Mouse (Mus musculus) monocyte, adult 5-6 weeks (primary cell): ENCODE measurements around the gene Adrm1. TPM values are rescaled to one million over a fixed set of nuclear protein-coding genes. Genes with fewer than 3 reads are reported as not detected.
"Not testable (repeated sequence)": the region's sequence is repeated elsewhere in the genome, so short reads cannot be mapped to it uniquely, and the experiment has no call there.

Experiments used
- ATAC-seq: fragments of 153-309, 156-312 bp; replicated peaks from 2 replicates; pipeline ENCODE4 v1.8.0; 2017; ENCODE audit warnings: mild to moderate bottlenecking; ENCODE audit not compliant: low TSS enrichment, insufficient number of reproducible peaks, severe bottlenecking, poor library complexity, low FRiP score
- total RNA-seq: library from RNA; stranded (forward); fragments of 200-1000, 200-491, 200-594 nt; gene quantifications from 3 replicates; pipeline ENCODE4 v1.2.3, GENCODE M21; 2017

Gene Adrm1
- 50.1 to 102 TPM (median 65.6 TPM) in 3 replicates for total RNA-seq

- ATAC-seq, result peak; percentile 70
These were observed at the start of gene Adrm1 for GRCm38 (mm10) chr2:180170806-180171521. Gene Adrm1, plus strand, starts transcription at chr2:180171485.

- ATAC-seq, result no peak
These were observed 47.1 kb upstream of the Adrm1 start for GRCm38 (mm10) chr2:180124192-180124591.

- ATAC-seq, result no peak
These were observed 45.1 kb upstream of the Adrm1 start for GRCm38 (mm10) chr2:180126195-180126594.

- ATAC-seq, result 0 out of 2 replicates have a peak, but pooled peaks have one; percentile 27
These were observed 43.6 kb upstream of the Adrm1 start for GRCm38 (mm10) chr2:180127675-180128074.

GRCm38 (mm10) chr2:180133231-180133630 lies 38.1 kb upstream of the Adrm1 start:
- no peak for ATAC-seq

- ATAC-seq, result no peak
These were observed 37.4 kb upstream of the Adrm1 start for GRCm38 (mm10) chr2:180133911-180134310.

- no peak for ATAC-seq
These were observed 35.9 kb upstream of the Adrm1 start for GRCm38 (mm10) chr2:180135414-180135813.

GRCm38 (mm10) chr2:180146091-180146490 lies 25.2 kb upstream of the Adrm1 start:
- ATAC-seq, result no peak

GRCm38 (mm10) chr2:180147379-180147778 lies 23.9 kb upstream of the Adrm1 start:
- ATAC-seq, result no peak

GRCm38 (mm10) chr2:180148551-180148950 lies 22.7 kb upstream of the Adrm1 start:
- no peak for ATAC-seq

GRCm38 (mm10) chr2:180154796-180155195 lies 16.5 kb upstream of the Adrm1 start:
- no peak for ATAC-seq

- no peak for ATAC-seq
These were observed 12.7 kb upstream of the Adrm1 start for GRCm38 (mm10) chr2:180158627-180159026.

GRCm38 (mm10) chr2:180165855-180166254 lies 5.4 kb upstream of the Adrm1 start:
- ATAC-seq, result no peak

GRCm38 (mm10) chr2:180166869-180167268 lies 4.4 kb upstream of the Adrm1 start:
- ATAC-seq, result no peak

GRCm38 (mm10) chr2:180170151-180170805 lies 1.0 kb upstream of the Adrm1 start:
- no peak for ATAC-seq

GRCm38 (mm10) chr2:180171522-180172070 lies 311 bp downstream of the Adrm1 start:
- ATAC-seq, result no peak

- ATAC-seq, result no peak
These were observed 867 bp downstream of the Adrm1 start for GRCm38 (mm10) chr2:180172152-180172551.

- no peak for ATAC-seq
These were observed 1.9 kb downstream of the Adrm1 start for GRCm38 (mm10) chr2:180173163-180173562.

- ATAC-seq, result not testable (repeated sequence)
These were observed 2.4 kb downstream of the Adrm1 start for GRCm38 (mm10) chr2:180173711-180174110.

GRCm38 (mm10) chr2:180174121-180174520 lies 2.8 kb downstream of the Adrm1 start:
- ATAC-seq, result no peak
